Mouse (Mus musculus) lung, postnatal 0 days (tissue): ENCODE results near the gene Zfp524.

Experiments used
- CTCF ChIP-seq: IDR thresholded peaks from 2 replicates; pipeline ENCODE4 v1.5.1; 2016; ENCODE audit warnings: antibody characterized with exemption, mild to moderate bottlenecking
- EP300 ChIP-seq: IDR thresholded peaks from 2 replicates; pipeline ENCODE4 v1.6.1; 2016; ENCODE audit warnings: antibody characterized with exemption, mild to moderate bottlenecking, control low read depth

DNA sequence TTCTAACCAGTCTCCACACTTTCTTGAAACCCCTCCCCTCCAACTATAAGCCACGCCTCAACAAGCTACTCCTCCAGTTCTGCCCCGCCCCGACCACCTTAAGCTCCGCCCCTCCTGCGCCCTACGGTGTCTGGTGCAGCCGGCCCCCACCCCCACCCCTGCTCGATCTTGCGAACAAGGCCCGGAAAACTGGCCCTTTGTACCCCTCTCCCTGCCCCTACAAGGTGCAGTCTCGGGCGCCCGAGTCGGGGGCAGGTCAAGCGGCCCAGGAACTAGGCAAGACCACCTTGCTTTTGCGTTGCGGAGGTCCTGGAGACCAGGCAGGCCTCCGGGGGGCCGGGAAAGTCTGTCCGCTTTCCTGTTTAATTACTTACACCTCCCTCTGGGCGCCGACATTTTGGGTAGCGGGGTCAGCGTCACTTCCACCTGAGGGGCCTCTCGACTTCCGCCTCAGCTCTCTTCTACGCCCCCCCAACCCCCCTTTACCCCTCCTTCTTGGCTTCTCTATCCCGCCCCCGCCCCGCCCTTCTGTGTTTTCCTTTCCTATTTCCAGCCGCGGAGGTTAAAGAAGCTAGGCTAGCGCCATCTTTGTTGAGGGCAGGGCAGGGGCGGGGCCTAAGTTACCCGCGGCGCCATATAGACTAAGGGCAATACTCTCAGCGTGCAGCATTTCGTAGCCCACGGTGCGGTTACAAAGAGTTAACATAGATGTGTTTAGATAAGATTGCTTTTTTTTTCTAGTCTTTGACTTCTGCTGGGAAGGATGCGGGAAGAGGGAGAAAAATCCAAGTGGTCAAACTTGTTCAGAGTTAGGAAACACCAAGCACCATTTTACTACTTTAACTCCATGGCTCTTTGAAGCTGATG, at the start of gene Zfp524, which contains the start of gene Fiz1:
- TF ChIP-seq EP300 (0 out of 2 replicates have a peak, but pooled peaks have one; percentile 8), CTCF (no peak)
